Mouse (Mus musculus): ENCODE measurements at regions not wholly inside any gene's neighbourhood (a gene's known extent, or its start where the extent isn't known, plus 50 kb on each side); places are given as distances from the start of the nearest gene placed in this dataset.

- Histone ChIP-seq H3K4me1 (0 out of 2 replicates have a peak, but pooled peaks cover 3% of the 10 kb centered on the region), H3K27me3 (no peaks in the 10 kb centered on the region), H3K9ac (no peak overlapping the region), H3K36me3 (no peaks in the 10 kb centered on the region), H3K9me3 (no peaks in the 10 kb centered on the region), H3K4me2 (no peak overlapping the region), H3K27ac (no peak overlapping the region), H3K4me3 (no peak overlapping the region)
- ATAC-seq (ENCODE audit: insufficient number of reproducible peaks, low FRiP score, low TSS enrichment, low read depth) = no peak
- WGBS = 65% methylated on average over 4 of the region's 4 CpGs
Observed at GRCm38 (mm10) chr11:63211501-63211900, 82.7 kb downstream of the Pmp22 start.

DNA sequence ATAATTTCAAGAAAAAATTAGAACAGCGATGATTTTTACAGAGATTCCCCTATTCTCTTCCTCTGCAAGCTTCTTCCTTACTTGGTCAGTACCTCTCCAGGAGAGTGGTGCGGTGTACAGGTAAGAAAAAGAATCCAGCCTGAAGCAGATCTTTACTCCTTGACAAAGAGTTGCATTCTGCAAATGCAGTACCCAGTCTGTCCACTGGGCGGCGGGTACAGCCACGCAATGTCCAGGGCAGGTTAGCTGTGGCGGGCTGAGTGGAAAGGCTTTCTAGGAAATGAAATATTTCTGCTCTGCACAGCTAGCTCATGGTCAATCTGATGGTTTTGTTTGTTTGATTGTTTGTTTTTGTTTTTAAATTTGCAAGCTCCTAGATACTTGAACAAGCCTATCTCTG, 84.3 kb downstream of the Pmp22 start:
- no peaks in the 10 kb centered on the region for H3K36me3 ChIP-seq
- H3K27ac ChIP-seq = no peak overlapping the region
- H3K9ac ChIP-seq = no peak overlapping the region
- no peaks in the 10 kb centered on the region for H3K27me3 ChIP-seq
- no peak overlapping the region for H3K4me2 ChIP-seq
- 0 out of 2 replicates have a peak, but pooled peaks cover 3% of the 10 kb centered on the region for H3K4me1 ChIP-seq
- H3K4me3 ChIP-seq = no peak overlapping the region
- 10% methylated on average over 6 of the region's 6 CpGs for WGBS
- no peak for ATAC-seq (ENCODE audit: insufficient number of reproducible peaks, low FRiP score, low TSS enrichment, low read depth)
- H3K9me3 ChIP-seq = no peaks in the 10 kb centered on the region

DNA sequence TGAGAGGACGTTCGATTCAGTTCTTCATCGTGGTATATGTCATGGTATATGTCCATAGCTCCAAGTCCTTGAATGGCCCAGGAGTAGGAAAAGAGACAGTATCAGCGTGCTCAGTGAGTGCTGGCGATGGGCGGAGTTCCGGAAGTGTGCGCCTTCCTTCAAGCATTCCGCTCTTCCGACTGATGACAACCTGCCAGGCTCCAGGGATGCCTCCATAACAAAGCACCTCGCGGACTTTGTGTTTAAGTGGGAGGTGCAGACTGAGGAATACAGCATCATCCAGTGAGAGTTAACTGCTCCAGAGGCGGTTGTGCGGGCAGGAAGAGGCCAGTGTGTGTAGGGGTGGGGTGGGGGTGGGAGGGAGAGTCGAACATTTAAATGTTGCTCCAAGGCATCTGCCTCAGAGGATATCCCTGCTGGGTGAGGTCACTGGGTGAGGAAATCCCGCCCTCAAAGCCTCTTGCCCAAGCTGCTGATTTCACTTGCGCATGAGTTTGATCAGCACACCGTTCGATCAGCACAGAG, 85.2 kb downstream of the Pmp22 start:
- no peaks in the 10 kb centered on the region for H3K27me3 ChIP-seq
- no peaks in the 10 kb centered on the region for H3K36me3 ChIP-seq
- 0 out of 2 replicates have a peak, but pooled peaks cover 3% of the 10 kb centered on the region for H3K4me1 ChIP-seq
- no peak overlapping the region for H3K27ac ChIP-seq
- H3K4me3 ChIP-seq = no peak overlapping the region
- WGBS = 52% methylated on average over 19 of the region's 19 CpGs
- no peak for ATAC-seq (ENCODE audit: insufficient number of reproducible peaks, low FRiP score, low TSS enrichment, low read depth)
- no peak overlapping the region for H3K9ac ChIP-seq
- no peaks in the 10 kb centered on the region for H3K9me3 ChIP-seq
- H3K4me2 ChIP-seq = no peak overlapping the region

DNA sequence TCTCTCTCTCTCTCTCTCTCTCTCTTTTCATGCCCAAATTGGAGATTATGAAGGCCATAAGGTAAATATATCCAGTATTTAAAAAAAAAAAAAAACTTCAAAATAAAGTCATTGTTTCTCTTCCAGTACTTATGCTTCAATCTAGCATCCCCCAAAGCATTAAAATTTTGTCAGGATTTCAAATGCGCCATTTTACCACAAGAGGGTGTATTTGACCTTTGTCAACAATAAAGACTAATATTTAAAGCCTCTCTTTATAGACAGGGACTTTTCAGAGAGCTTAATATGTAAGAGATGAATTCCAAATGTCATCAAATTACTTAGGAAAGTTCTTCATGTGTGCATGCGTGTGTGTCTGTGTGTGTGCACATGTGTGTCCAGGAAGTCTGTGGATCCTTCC, 87.2 kb downstream of the Pmp22 start:
- Histone ChIP-seq H3K4me3 (no peak overlapping the region), H3K4me2 (no peak overlapping the region), H3K9me3 (no peaks in the 10 kb centered on the region), H3K27ac (no peak overlapping the region), H3K36me3 (no peaks in the 10 kb centered on the region), H3K9ac (no peak overlapping the region), H3K27me3 (no peaks in the 10 kb centered on the region), H3K4me1 (0 out of 2 replicates have a peak, but pooled peaks cover 3% of the 10 kb centered on the region)
- ATAC-seq (ENCODE audit: insufficient number of reproducible peaks, low FRiP score, low TSS enrichment, low read depth) = no peak
- 55% methylated on average over 2 of the region's 2 CpGs for WGBS

- no peaks in the 10 kb centered on the region for H3K36me3 ChIP-seq
- WGBS = 65% methylated on average over 3 of the region's 3 CpGs
- H3K4me3 ChIP-seq = no peak overlapping the region
- H3K4me1 ChIP-seq = 0 out of 2 replicates have a peak, but pooled peaks cover 3% of the 10 kb centered on the region
- H3K9ac ChIP-seq = no peak overlapping the region
- no peaks in the 10 kb centered on the region for H3K9me3 ChIP-seq
- no peak overlapping the region for H3K27ac ChIP-seq
- no peaks in the 10 kb centered on the region for H3K27me3 ChIP-seq
- no peak overlapping the region for H3K4me2 ChIP-seq
- ATAC-seq (ENCODE audit: insufficient number of reproducible peaks, low FRiP score, low TSS enrichment, low read depth) = no peak
Observed at GRCm38 (mm10) chr11:63217049-63217448, 88.3 kb downstream of the Pmp22 start.

DNA sequence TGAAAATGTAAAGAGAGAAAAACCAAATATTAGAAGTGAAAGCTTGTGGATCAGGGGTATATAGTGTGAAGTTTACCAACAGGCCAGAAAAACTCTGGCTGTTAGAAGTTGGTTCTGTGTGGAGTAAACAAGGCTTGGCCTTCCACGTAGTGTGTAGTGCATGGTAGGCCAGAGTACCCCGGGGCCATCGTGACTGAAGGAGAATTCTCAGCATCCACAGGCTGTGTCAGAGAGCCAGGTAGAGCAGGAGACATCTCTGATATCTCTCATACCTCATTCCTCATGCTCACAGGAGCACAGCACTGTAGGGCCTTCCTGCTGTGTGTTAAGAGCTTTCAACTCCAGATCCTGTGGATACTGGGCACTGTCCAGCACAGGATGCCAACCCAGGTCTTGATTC, 97.7 kb downstream of the Pmp22 start:
- H3K4me2 ChIP-seq = no peak overlapping the region
- H3K27me3 ChIP-seq = no peaks in the 10 kb centered on the region
- H3K27ac ChIP-seq = no peak overlapping the region
- no peak for ATAC-seq (ENCODE audit: insufficient number of reproducible peaks, low FRiP score, low TSS enrichment, low read depth)
- no peaks in the 10 kb centered on the region for H3K36me3 ChIP-seq
- H3K9ac ChIP-seq = no peak overlapping the region
- no peak overlapping the region for H3K4me3 ChIP-seq
- no peaks in the 10 kb centered on the region for H3K4me1 ChIP-seq
- H3K9me3 ChIP-seq = no peaks in the 10 kb centered on the region
- WGBS = 93% methylated on average over 3 of the region's 3 CpGs

DNA sequence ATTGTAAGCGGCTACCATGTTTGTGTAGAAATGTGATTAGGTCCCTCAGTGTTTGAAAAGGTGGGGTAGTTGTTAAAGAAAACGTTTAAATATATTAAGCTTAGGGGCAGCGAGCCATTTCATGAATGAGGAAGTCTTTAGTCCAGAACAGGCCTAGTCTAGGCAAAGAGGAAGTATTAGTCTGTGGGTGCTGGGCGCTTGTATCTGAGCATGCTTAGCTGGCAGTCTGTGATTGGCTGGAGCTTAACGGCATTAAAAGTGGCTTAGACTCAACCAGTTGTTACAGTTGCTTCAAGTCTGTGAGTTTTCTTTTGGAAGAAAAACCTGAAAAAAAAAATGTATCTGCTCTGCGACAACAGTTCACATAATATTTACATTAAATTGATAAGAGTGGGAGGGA, 102.0 kb downstream of the Pmp22 start:
- no peak overlapping the region for H3K9ac ChIP-seq
- no peaks in the 10 kb centered on the region for H3K36me3 ChIP-seq
- H3K9me3 ChIP-seq = no peaks in the 10 kb centered on the region
- 87% methylated on average over 6 of the region's 6 CpGs for WGBS
- no peak overlapping the region for H3K4me2 ChIP-seq
- peaks cover 10% of the 10 kb centered on the region; the same call in 1 of the 2 replicates for H3K4me1 ChIP-seq
- no peak for ATAC-seq (ENCODE audit: insufficient number of reproducible peaks, low FRiP score, low TSS enrichment, low read depth)
- H3K27me3 ChIP-seq = no peaks in the 10 kb centered on the region
- no peak overlapping the region for H3K27ac ChIP-seq
- no peak overlapping the region for H3K4me3 ChIP-seq

GRCm38 (mm10) chr11:63233172-63233966, 104.6 kb downstream of the Pmp22 start:
- H3K9me3 ChIP-seq = no peaks in the 10 kb centered on the region
- H3K9ac ChIP-seq = no peak overlapping the region
- peaks cover 12% of the 10 kb centered on the region; the same call in 1 of the 2 replicates for H3K4me1 ChIP-seq
- 78% methylated on average over 13 of the region's 13 CpGs for WGBS
- no peak overlapping the region for H3K4me3 ChIP-seq
- H3K4me2 ChIP-seq = no peak overlapping the region
- no peak overlapping the region for H3K27ac ChIP-seq
- no peaks in the 10 kb centered on the region for H3K36me3 ChIP-seq
- no peak for ATAC-seq (ENCODE audit: insufficient number of reproducible peaks, low FRiP score, low TSS enrichment, low read depth)
- no peaks in the 10 kb centered on the region for H3K27me3 ChIP-seq

DNA sequence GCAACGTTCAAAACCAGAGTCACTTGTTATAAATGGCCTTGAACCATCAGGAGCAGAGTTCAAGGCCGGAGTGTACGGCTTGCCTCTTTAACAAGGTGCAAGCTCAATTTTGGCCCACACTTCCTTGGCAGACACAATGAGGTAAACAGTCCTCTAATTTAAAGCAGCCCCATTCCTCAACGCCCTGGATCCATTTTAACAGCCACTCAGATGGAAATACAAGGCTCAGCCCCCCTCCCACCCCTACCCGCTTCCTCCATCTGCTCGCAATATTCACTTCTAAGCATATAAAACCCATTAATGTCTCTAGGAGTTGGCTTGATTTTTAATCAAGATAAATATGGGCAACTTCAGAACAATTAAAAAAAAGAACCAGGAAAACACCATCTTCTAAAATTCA, 105.7 kb downstream of the Pmp22 start:
- Histone ChIP-seq H3K4me3 (no peak overlapping the region), H3K4me1 (peaks cover 12% of the 10 kb centered on the region; the same call in 1 of the 2 replicates), H3K9me3 (no peaks in the 10 kb centered on the region), H3K27me3 (no peaks in the 10 kb centered on the region), H3K9ac (no peak overlapping the region), H3K36me3 (no peaks in the 10 kb centered on the region), H3K4me2 (no peak overlapping the region), H3K27ac (no peak overlapping the region)
- WGBS = 41% methylated on average over 6 of the region's 6 CpGs
- ATAC-seq (ENCODE audit: insufficient number of reproducible peaks, low FRiP score, low TSS enrichment, low read depth) = no peak

DNA sequence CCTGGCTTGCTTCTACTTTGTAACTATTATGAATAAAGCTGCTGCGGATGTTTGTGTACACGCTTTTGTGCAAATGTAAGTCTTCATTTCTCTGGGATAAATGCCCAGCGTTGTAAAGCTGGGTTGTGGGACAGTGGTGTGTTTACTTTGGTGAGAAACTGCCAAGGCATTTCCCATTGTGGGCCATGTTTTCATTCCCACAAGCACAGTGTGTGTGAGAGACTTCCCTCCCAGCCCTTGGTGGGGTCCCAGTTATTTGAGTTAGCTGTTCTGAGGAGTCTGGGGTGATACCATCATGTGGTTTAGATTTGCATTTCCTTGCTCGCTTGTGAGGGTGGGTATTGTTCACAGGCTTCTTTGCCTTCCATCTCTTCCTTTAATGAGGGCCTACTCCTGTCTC, 109.9 kb downstream of the Pmp22 start:
- H3K27me3 ChIP-seq = no peaks in the 10 kb centered on the region
- no peaks in the 10 kb centered on the region for H3K36me3 ChIP-seq
- no peak overlapping the region for H3K9ac ChIP-seq
- no peak overlapping the region for H3K27ac ChIP-seq
- 54% methylated on average over 4 of the region's 4 CpGs for WGBS
- no peaks in the 10 kb centered on the region for H3K9me3 ChIP-seq
- H3K4me1 ChIP-seq = peaks cover 12% of the 10 kb centered on the region; the same call in 1 of the 2 replicates
- no peak overlapping the region for H3K4me2 ChIP-seq
- no peak overlapping the region for H3K4me3 ChIP-seq
- ATAC-seq (ENCODE audit: insufficient number of reproducible peaks, low FRiP score, low TSS enrichment, low read depth) = no peak; the same call in 1 of the 2 replicates

GRCm38 (mm10) chr11:63243906-63244416, 115.2 kb downstream of the Pmp22 start:
- 43% methylated on average over 9 of the region's 9 CpGs for WGBS
- Histone ChIP-seq H3K4me3 (no peak overlapping the region), H3K9ac (no peak overlapping the region), H3K27ac (no peak overlapping the region), H3K4me1 (peaks cover 10% of the 10 kb centered on the region), H3K27me3 (no peaks in the 10 kb centered on the region), H3K4me2 (no peak overlapping the region), H3K36me3 (no peaks in the 10 kb centered on the region), H3K9me3 (no peaks in the 10 kb centered on the region)
- no peak for ATAC-seq (ENCODE audit: insufficient number of reproducible peaks, low FRiP score, low TSS enrichment, low read depth)

- Histone ChIP-seq H3K27ac (no peak overlapping the region), H3K4me2 (no peak overlapping the region), H3K9ac (no peak overlapping the region), H3K9me3 (no peaks in the 10 kb centered on the region), H3K4me1 (peaks cover 10% of the 10 kb centered on the region), H3K27me3 (no peaks in the 10 kb centered on the region), H3K4me3 (no peak overlapping the region), H3K36me3 (no peaks in the 10 kb centered on the region)
- no peak for ATAC-seq (ENCODE audit: insufficient number of reproducible peaks, low FRiP score, low TSS enrichment, low read depth)
- WGBS = 83% methylated on average over 6 of the region's 6 CpGs
Observed at GRCm38 (mm10) chr11:63245041-63245440, 116.3 kb downstream of the Pmp22 start.

All from limb, embryonic 15.5 days (tissue).